Mouse (Mus musculus) G1E (cell line): ENCODE data around the gene Megf8. TPM values are rescaled to one million over a fixed set of nuclear protein-coding genes. Genes with fewer than 3 reads are reported as not detected.

Experiments used
- ATAC-seq: 2 replicates; pipeline ENCODE4 v1.8.0; 2016; ENCODE audit warnings: mild to moderate bottlenecking; ENCODE audit not compliant: insufficient number of reproducible peaks, poor library complexity, low FRiP score, severe bottlenecking; ENCODE audit errors: extremely low read depth
- DNase-seq: peaks from one replicate; pipeline ENCODE4 v3.0.0; 2012; ENCODE audit warnings: low spot score
- H3K27me3 ChIP-seq: 2 replicates; pipeline ENCODE4 v1.6.1; 2012; ENCODE audit warnings: mild to moderate bottlenecking, low read length, inconsistent platforms; ENCODE audit not compliant: insufficient read depth
- H3K36me3 ChIP-seq: replicated peaks from 2 replicates; pipeline ENCODE3; 2012; ENCODE audit warnings: mild to moderate bottlenecking, inconsistent platforms
- H3K4me1 ChIP-seq: 2 replicates; pipeline ENCODE4 v1.6.1; 2012; ENCODE audit warnings: low read depth, low read length, inconsistent platforms, mixed read lengths; ENCODE audit not compliant: insufficient read depth
- H3K4me3 ChIP-seq: 2 replicates; pipeline ENCODE4 v1.5.1; 2012; ENCODE audit warnings: low read depth, mild to moderate bottlenecking, inconsistent platforms, low read length, moderate library complexity, mixed read lengths
- H3K9me3 ChIP-seq: replicated peaks from 2 replicates; pipeline ENCODE4 v1.6.1; 2012; ENCODE audit warnings: inconsistent platforms
- CTCF ChIP-seq: IDR thresholded peaks from 2 replicates; pipeline ENCODE4 v1.5.1; 2012; ENCODE audit warnings: low read depth, low read length, inconsistent platforms, mixed read lengths
- GATA1 ChIP-seq: IDR thresholded peaks from 2 replicates; pipeline ENCODE4 v1.6.1; 2012; ENCODE audit warnings: borderline replicate concordance, low read length, inconsistent platforms, mixed read lengths
- GATA2 ChIP-seq: IDR thresholded peaks from 2 replicates; pipeline ENCODE4 v1.6.1; 2012; ENCODE audit warnings: low read depth, low read length, inconsistent platforms, borderline replicate concordance
- POLR2AphosphoS5 ChIP-seq: IDR thresholded peaks from 2 replicates; pipeline ENCODE4 v1.6.1; 2012; ENCODE audit warnings: low read depth, low read length, inconsistent platforms; ENCODE audit not compliant: insufficient replicate concordance
- TAL1 ChIP-seq: conservative IDR thresholded peaks from 2 replicates; pipeline ENCODE4 v1.6.1; 2012; ENCODE audit warnings: low read depth, low read length, inconsistent platforms, mixed read lengths
- polyA plus RNA-seq: library from polyadenylated mRNA; stranded (reverse); fragments of >175 nt; gene quantifications from 2 replicates; pipeline ENCODE4 v1.2.3, GENCODE M21; 2012
- total RNA-seq, 2 experiments: library from RNA; stranded (forward) in 1 of 2; stranded (reverse) in 1 of 2; fragments of 200-1000 nt in 1 of 2; fragments of >200 nt in 1 of 2; fragmentation: Nextera tagmentation in 1 of 2; gene quantifications; 2 replicates each; pipeline ENCODE4 v1.2.3; 2014 to 2017

The Megf8 gene
- total and polyA plus RNA-seq, 3 experiments = 6.3 to 24.4 (median 14.3) TPM

DNA sequence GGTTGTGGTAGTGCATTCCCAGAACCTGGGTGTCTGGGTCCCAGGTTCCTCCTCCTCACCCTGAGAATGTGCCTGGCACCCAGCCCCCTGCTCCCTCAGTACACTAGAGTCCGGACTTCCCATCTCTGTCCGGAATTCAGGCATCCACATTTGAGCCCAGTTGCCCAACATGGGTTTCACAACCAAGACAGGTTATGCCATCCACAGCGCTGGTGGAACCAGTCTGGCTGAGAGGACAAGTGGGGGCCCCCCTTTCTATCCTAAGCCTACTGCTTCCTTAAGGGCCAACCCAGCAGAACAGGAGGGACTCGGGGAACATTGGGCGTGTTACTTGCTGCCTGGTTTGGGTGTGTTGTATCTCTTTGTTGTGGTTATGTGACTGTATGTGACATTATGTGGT lies 55.5 kb downstream of the Megf8 start:
- H3K4me3 ChIP-seq = no peak overlapping the region
- no peak for TF ChIP-seq TAL1
- TF ChIP-seq POLR2AphosphoS5 = no peak
- no peak for TF ChIP-seq GATA1
- TF ChIP-seq CTCF = no peak
- no peak for TF ChIP-seq GATA2
- peaks cover 4% of the 10 kb centered on the region; the same call in 1 of the 2 replicates for H3K4me1 ChIP-seq
- no peaks in the 10 kb centered on the region for H3K9me3 ChIP-seq
- ATAC-seq (no peak), DNase-seq (no peak)
- H3K36me3 ChIP-seq = no peaks in the 10 kb centered on the region
- H3K27me3 ChIP-seq = peaks cover 74% of the 10 kb centered on the region

DNA sequence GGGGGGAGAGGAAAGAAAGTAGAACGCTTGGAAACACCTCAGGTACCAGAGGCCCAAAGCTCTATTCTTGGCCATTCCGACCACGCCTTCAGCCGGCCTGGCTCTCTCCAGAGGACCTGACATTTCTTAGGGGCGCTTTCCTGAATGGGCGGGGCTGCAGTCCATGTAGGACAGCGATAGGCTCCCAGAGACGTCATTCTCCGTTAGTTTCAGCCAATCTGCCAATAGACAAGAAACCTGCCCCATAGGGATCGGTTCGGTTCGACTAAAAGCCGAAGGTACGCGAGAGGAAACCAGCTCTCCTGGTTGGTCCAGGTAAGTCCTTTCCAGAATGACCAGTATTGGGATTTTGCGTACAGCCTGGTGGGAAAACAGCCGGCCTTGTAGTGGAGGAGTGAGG lies 59.6 kb downstream of the Megf8 start:
- DNase-seq = no peak
- no peak overlapping the region for H3K4me3 ChIP-seq

DNA sequence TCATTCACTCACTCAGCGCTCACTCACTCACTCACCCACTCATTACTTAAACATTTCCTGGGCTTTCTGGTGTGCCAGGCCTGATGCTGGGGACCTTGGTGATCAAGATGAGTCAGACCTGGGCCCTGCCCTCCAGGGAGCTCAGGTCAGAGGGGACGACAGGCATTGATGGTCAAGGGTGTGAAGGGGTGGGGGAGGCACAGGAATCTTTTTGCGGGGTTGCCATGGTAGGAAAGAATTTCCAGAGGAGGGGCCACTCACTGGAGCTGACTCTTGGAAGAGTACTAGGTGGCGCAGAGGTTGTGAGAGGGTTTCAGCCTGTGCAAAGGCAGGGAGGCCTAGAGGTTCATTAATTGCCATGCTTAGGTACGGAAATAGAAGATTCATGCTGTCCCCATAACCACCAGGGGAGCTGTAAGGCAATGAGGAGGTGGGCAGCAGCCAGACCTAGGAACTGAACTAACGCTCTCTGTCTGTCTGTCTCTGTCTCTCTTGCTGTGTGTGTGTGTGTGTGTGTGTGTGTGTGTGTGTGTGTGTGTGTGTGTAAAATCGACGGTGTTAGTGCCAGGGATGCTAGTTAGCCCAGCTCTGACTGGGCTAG lies 60.2 kb downstream of the Megf8 start:
- ATAC-seq (no peak), DNase-seq (no peak)
- peaks cover 8% of the 10 kb centered on the region; the same call in 1 of the 2 replicates for H3K4me1 ChIP-seq
- H3K27me3 ChIP-seq = peaks cover 33% of the 10 kb centered on the region
- H3K4me3 ChIP-seq = no peak overlapping the region
- H3K36me3 ChIP-seq = peaks cover 34% of the 10 kb centered on the region
- TF ChIP-seq CTCF (no peak), GATA1 (no peak), POLR2AphosphoS5 (no peak), GATA2 (no peak), TAL1 (no peak)
- H3K9me3 ChIP-seq = no peaks in the 10 kb centered on the region

More for the DNA sequence above, 59.6 kb downstream of the Megf8 start:
- no peaks in the 10 kb centered on the region for H3K9me3 ChIP-seq
- no peak for TF ChIP-seq CTCF
- TF ChIP-seq TAL1 = no peak
- TF ChIP-seq POLR2AphosphoS5 = no peak
- TF ChIP-seq GATA1 = no peak
- no peak for TF ChIP-seq GATA2
- peaks cover 8% of the 10 kb centered on the region; the same call in 1 of the 2 replicates for H3K4me1 ChIP-seq
- peaks cover 36% of the 10 kb centered on the region for H3K27me3 ChIP-seq
- H3K36me3 ChIP-seq = peaks cover 27% of the 10 kb centered on the region
- ATAC-seq = no peak

DNA sequence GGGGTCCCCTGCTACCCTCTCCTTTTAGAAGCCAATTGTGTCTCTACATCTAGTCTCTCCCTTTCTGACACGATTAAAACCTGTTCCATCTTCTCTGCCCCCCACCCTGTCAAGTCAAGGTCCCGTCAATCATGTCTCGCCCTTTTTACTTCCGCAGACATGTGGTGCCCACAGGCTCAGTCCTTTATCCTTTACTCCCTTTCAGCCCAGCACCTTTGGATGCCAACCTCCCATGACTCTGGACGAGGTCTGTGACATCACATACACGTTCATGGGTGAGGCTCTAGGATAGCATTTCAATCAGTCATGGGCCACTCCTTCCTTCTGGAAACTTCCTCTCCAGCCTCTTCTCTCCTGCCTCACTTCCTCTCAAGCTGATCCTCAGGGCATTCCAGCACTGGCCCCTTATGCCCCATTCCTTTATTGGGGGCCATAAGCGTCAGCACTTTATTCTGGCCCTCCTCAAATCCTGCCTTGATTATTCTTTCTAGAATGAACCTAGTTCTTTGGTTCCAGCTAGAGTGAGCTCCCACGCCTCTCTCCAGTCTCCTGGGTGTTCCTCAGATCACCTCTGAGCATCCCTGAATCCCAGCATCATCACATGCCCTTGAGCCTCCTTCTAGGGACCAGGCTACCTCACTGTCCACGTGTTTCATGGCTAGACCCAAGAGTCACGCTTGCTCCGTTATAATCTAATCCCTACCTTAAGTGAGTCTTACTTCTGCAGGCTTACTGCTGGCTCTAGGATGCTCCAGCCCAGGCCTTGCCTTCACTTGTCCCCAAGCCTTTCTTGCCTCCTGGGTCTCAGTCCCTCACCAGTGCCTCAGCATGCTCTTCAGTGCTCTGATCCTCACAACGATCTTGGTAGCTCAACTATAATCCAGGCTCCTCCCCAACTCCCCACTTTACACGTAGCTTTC lies 61.5 kb downstream of the Megf8 start:
- peaks cover 8% of the 10 kb centered on the region; the same call in 1 of the 2 replicates for H3K4me1 ChIP-seq
- no peak for TF ChIP-seq GATA2
- no peak for TF ChIP-seq TAL1
- no peak for TF ChIP-seq POLR2AphosphoS5
- TF ChIP-seq GATA1 = no peak
- TF ChIP-seq CTCF = no peak
- no peak overlapping the region for H3K4me3 ChIP-seq
- H3K36me3 ChIP-seq = peaks cover 45% of the 10 kb centered on the region
- H3K9me3 ChIP-seq = no peaks in the 10 kb centered on the region
- DNase-seq = no peak
- no peak for ATAC-seq
- H3K27me3 ChIP-seq = peaks cover 26% of the 10 kb centered on the region

DNA sequence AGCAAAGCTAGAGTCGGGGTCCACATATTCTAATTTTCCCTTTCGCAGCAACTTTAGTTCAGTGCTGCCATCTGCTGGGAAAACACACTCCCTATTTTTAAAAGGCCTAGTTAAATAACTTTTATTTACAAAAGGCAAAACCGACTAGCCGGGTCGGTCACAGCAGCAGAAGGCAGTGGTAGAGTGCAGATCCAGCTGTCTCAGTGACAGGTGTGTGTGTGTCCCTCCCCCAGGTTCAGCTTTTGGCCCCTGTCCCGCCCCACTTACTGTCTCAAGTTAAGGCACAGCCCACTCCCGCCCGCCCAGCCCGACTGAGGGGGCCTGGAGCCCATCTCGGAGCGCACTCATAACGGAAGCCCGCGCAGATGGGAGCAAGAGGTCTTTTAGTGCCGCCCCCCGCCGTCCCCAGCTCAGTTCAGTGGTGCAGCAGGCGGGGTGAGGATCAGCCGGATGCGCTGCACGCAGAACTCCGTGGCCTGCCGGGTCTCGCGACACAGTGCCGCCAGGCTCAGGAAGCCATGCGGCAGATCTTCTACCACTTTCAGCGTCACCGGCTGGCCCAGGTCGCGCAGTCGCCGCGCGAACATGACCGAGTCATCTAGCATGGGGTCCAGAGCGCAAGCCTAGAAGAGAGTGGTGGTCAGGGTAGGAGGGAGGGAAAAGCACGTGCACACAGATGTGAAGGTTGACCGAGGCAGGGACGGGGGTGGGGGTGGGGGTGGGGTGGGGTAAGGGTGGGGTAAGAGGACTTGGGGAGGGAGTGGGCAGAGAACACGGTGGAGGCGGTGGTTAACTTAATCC lies 62.8 kb downstream of the Megf8 start:
- Histone ChIP-seq H3K9me3 (no peaks in the 10 kb centered on the region), H3K36me3 (peaks cover 58% of the 10 kb centered on the region), H3K4me3 (no peak overlapping the region), H3K4me1 (peaks cover 13% of the 10 kb centered on the region), H3K27me3 (peaks cover 21% of the 10 kb centered on the region)
- DNase-seq (no peak), ATAC-seq (no peak)
- TF ChIP-seq GATA2 = no peak
- no peak for TF ChIP-seq POLR2AphosphoS5
- TF ChIP-seq TAL1 = no peak
- TF ChIP-seq GATA1 = no peak
- no peak for TF ChIP-seq CTCF
